Mouse (Mus musculus): ENCODE data around the gene Cst13.

- TF ChIP-seq CTCF (IDR thresholded peaks at IDR 0.05; ENCODE audit: extremely low read depth, insufficient read depth, low read length) (no peak), POLR2A (IDR thresholded peaks at IDR 0.05; ENCODE audit: extremely low read depth, insufficient read depth, low read length) (no peak)
Measured at GRCm38 (mm10) chr2:148819909-148820308, at the start of gene Cst13.
